Mouse (Mus musculus) cerebellum, adult 11 months (tissue): ENCODE measurements around the gene Rnaseh2b.
A peak's percentile ranks its signal among the peaks of the same experiment; 100 is the strongest.

Experiments
- DNase-seq: peaks from one replicate; pipeline ENCODE4 v3.0.0; 2022

Rnaseh2b gene

DNA sequence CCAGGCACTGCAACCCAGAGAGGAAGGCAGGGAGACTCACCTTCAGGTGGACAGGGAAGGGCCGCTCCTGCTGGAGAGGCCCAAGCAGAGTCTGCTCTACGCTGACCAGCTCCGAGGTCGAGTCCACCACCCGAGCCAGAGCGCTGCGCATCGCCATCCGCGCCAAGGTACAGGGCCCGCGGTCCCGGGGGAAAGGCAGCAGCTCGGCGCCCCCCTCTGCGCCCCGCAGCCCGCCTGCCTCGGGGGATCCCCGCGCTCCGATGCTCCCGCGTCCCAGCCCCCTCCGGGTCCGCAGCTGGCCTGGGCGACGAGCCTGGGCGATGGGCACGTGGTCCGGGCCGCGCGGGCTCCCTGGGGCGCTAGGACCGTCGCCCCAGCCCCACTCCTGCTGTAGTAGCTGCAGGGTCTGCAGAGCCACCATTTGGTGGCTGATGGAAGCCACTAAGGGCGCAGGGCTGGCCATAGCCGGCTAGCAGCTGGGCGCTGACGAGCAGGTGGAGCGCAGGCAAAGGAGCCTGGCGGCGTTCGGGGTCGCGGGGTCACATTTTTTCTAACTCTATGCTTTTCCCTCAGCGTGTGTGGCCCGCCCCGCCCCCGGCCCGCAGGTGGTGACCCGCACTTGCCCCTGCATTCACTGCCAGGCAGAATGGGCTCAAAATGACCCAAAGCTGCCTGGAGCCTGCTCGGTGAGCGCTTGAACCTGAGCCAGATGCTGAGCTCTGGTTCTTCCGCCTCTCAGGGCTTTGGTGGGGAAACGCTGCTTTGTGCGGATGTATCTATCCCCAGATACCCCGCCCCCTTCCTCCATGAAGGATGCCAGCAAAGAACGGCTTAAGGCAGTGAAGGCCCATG lies at the start of gene Rnaseh2b, which contains the start of gene Dleu7:
TSS of gene Rnaseh2b (plus strand) at position 102 of the 852 bp plus-strand sequence.
TSS of gene Dleu7 (minus strand) at position 560 of the 852 bp plus-strand sequence.
- peak; percentile 10 for DNase-seq

- no peak for DNase-seq
Measured at GRCm38 (mm10) chr14:62243530-62243929, 48.9 kb upstream of the Rnaseh2b start.

GRCm38 (mm10) chr14:62245557-62245956 lies 46.8 kb upstream of the Rnaseh2b start:
- no peak for DNase-seq

GRCm38 (mm10) chr14:62248345-62248744 lies 44.0 kb upstream of the Rnaseh2b start:
- no peak for DNase-seq

- no peak for DNase-seq
Measured at GRCm38 (mm10) chr14:62248796-62249195, 43.6 kb upstream of the Rnaseh2b start.

DNA sequence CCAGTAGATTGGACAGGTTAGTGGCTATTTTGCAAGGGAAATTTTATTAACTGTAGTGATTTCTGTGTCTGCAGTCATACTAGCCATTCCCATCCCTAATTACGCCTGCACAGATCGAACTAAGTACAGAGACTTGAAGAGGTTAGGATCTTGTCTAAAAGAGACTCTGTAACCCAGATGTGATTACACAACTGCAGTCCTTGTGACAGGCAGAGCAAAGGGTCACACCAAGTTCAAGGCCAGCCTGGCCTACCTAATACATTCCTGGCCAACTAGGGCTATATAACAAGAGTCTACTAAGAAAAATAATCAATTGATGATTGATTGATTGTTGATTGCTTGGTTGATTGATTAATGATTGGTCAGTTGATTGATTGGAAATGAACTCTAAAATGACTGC lies 43.1 kb upstream of the Rnaseh2b start:
- no peak for DNase-seq

DNA sequence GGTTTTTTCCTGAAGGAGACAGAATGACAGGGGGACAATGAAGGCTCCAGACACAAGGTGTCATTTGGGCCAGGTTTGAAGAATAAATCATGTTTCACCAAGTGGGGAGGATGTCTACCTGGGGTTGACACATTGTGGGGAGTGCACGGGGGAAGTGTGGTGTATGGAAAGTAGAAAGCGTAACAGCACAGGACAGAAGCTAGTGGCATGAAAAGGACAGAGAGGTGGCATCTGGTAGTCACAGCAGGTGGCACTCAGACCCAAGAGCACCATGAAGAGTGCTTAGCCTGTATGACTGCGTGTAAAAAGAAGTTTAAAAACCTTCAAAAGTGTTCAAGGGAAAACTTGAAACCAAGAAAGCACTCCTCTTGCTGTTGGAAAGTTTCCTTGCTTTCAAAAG lies 42.3 kb upstream of the Rnaseh2b start:
- no peak for DNase-seq

DNA sequence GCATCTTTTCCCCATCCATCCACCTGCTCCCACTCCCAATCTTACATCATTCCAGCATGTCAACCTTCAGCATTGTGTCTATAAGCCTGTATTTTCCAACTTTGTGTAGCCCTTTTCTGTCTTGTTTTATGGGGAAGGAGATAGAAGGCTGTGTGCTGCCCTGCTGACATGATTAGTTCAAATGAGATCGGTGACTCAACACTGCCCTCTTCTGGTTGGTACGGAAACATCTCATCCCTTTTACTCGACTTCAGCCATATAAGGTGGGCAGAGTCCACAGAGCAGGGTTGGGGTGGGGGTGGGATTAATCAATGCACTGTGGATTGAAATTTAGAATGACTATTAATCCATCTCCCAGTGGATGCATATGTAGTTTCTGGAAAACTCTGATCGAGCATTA lies 40.4 kb upstream of the Rnaseh2b start:
- DNase-seq, result peak; percentile 32

DNA sequence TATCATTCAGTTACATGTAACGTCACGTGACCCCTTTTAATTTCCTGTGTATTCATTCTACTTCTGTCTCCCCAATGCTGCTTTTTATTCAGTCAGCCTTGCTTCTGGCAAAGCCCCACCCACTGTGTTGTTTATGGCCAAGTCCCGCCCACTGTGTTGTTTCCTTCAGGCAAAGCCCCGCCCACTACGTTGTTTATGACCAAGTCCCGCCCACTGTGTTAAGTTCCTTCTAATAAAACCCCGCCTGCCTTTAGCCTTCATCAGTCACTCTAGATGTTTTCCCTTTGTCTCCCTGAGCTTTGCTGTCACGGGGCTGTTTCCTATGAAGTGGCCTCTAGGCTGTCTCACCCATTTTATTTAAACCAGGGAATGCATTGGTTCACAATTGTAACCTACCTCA lies 38.0 kb upstream of the Rnaseh2b start:
- DNase-seq, result no peak

DNA sequence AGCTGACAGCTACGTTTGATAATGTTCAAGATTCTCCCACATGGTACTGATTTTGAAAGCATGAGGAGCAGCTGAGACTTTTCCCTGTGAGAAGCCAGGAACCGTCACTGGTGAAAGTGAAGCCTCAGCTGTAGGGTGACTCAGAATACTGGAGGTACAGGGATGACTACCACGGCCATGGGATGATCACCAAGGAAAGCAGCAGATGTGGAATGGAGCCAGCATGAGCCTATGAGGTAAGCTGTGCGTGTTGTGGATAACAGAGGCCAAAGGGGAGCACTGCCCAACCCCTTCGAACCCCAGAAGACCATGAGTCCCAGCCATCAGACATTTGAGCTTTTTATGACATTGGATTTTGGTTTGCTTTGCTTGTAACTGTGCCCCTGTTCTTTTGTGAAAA lies 36.3 kb upstream of the Rnaseh2b start:
- DNase-seq, result no peak

- no peak for DNase-seq
Measured at GRCm38 (mm10) chr14:62258125-62258524, 34.3 kb upstream of the Rnaseh2b start.

DNA sequence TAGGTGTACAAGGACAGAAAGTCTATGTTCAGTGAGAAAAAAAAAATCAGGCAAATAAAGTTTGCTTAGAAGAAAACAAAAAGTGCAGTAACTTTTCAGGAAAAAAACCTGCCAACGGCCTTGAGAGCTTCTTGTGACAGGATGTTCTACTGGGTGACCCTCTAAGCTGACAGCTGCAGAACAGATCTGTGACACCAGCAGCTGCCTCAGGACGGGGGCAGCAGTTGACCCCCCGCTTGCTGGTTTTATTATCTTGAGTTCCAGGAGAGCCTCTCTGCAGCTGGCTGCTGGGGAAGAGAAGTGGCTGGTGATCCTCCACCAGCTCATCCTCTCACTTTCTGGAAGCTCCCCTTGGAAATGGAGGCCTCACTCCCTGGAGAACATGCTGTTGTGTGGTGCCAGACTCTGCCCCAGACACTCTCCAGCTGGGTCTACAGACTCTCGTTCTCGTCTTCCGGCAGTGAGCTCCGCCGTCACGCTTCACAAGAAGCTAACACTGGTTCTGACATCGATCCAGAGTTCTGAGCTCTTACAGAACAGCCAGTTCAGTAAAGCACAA lies 33.3 kb upstream of the Rnaseh2b start:
- DNase-seq, result no peak

DNA sequence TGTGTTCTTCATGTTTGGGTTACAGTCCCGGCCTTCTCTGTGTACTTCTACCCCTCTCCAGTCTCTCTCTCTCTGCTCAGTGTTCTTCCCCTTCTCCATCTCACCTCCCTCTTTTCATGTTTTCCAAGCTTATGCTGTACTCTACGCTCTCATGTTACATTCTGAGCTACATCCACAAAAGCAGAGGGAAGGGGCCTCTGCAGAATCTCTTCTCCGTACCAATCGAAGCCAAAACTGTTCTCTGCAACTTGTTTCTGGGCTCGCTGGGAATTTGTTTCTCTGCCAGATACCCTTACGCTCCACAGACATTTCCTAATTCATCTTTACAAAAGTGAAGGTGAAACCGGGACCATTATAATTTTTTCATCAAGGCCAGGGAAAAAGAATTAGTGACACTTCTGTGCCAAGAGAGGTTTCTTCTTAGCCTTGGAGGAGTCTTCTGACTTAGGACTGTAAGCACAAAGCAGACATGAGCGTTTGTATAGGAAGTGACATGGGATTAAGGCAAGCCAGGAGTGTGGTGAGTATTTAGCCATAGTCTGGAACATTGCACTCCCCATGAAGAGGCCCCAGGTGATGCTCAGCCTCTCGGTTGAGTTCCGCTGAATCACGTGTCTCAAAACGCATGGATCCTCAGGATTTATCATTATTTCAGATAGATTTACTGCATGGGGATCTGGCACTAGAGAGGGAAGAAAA lies 21.5 kb upstream of the Rnaseh2b start:
- no peak for DNase-seq

- DNase-seq, result no peak
Measured at GRCm38 (mm10) chr14:62273604-62274003, 18.8 kb upstream of the Rnaseh2b start.

GRCm38 (mm10) chr14:62282974-62283373 lies 9.4 kb upstream of the Rnaseh2b start:
- DNase-seq, result no peak

DNA sequence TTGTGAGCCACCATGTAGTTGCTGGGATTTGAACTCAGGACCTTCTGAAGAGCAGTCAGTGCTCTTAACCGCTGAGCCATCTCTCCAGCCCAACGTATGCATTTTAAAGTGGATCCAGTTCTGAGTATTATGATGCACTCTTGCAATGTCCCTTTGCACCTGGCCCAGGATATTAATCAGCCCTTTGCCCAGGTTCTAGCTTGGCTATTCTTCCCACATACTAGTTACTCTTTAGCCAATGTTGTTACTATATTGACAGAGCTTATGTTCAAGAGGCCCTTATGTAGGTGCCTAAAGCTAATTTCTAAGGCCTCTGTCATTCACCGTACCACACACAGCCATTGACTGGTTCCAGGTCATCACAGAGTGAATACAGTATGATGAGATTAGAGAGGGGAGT lies 3.7 kb upstream of the Rnaseh2b start:
- no peak for DNase-seq

- DNase-seq, result no peak
Measured at GRCm38 (mm10) chr14:62291406-62291987, 892 bp upstream of the Rnaseh2b start.

GRCm38 (mm10) chr14:62292166-62292487 lies 262 bp upstream of the Rnaseh2b start:
- no peak for DNase-seq

DNA sequence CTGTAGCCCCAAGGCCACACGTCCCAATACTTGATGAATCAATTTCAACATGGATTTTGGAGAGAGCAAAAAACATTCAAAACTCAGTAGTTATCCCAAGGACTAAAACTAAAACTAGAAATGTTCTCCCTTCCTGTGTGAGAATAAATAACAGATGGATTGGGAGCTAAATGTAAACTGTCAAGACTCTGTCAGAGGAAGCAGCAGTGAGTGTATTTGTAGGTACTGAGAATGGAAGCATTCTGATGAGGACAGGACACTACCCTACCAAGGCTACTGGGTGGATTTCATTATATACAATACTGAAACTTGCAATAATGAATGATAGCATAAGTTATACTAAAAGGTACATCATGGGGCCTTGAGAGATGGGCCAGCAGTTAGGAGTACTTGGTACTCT lies 6.4 kb downstream of the Rnaseh2b start:
- no peak for DNase-seq

DNA sequence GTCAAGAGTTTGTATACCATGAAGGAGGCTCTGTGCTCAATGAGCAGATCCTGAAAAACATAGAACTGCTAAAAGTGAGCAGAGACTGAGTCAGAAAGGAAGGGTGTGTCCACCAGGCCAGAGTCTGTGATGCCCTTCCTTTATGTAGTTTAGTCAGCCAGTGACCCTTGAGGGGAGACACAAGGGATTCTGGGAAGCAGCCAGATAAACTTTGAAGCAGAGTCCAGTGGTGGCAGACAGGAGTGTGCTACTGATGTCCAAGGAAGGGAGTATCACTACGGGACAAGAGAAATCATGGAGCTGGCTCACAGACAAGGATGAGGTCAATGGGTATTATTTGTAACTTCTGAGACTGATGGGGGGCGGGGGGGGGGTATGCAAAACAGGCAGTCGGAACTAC lies 7.6 kb downstream of the Rnaseh2b start:
- DNase-seq, result no peak

GRCm38 (mm10) chr14:62307555-62307954 lies 15.2 kb downstream of the Rnaseh2b start:
- DNase-seq, result no peak

DNA sequence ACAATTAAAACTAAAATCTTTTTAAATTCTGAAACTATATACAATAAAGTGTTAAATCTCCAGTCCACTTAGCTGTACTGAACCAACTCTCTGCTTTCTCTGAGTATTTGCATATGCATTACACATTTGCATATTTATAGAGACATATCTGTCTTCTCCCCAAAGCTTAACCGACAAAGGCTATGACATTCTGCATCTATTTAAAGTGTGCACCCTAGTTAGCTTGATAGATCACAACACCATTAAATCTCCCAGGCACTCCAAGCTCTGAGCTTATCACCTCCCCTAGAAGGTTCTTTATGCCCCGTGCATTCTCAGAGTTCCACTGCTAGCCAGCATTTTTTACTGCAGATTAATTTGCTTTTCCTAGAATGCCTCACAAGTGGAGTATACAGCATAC lies 16.6 kb downstream of the Rnaseh2b start:
- DNase-seq, result no peak

- DNase-seq, result no peak
Measured at GRCm38 (mm10) chr14:62311672-62312071, 19.3 kb downstream of the Rnaseh2b start.
